Comparison of ENCODE assay signal across 28 mouse cellular contexts in the genomic region with DNA sequence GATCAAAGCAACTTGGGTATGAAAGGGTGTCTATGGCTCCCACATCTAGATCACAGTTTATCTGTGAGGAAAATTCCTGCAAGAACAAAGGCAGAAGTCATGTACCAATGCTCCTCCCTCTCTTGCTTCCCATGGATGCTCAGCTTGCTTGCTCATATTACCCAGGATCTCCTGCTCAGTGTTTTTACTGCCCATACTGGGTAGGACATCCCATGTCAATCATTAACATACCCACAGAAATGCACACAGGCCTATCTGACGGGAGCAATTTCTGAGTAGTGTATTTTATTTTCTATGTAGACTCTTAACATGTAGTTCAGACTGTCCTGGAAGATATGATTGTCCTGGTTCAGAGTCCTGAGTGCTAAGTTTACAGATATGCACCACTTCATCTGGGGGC. TPM values are rescaled to one million over a fixed set of nuclear protein-coding genes. Genes with fewer than 3 reads are reported as not detected.
"Had no signal": no experiment of that assay in that cellular context is flagged by ENCODE, and none has a peak within 500 bp of the region (broad histone marks: within the 10 kb centered on the region; RNA-seq: fewer than 3 reads in every experiment).

No protein-coding gene starts in this region.

RNA-seq across cellular contexts. Expression of a gene that starts 14.1 kb away (rescaled TPM):
- polyA plus RNA-seq: limb, embryonic 10.5 days; limb, embryonic 11.5 days; limb, embryonic 13.5 days; limb, embryonic 14.5 days; limb, embryonic 15.5 days; liver, adult 2 months; liver, embryonic 11.5 days; liver, embryonic 12.5 days; liver, embryonic 13.5 days; liver, embryonic 14.5 days; lung, adult 2 months; lung, embryonic 14.5 days; lung, embryonic 15.5 days; lung, embryonic 16.5 days; lung, postnatal 0 days; macrophage; midbrain, embryonic 10.5 days; midbrain, embryonic 11.5 days; midbrain, embryonic 12.5 days; midbrain, embryonic 14.5 days; midbrain, embryonic 16.5 days; midbrain, postnatal 0 days; myocyte; neural tube, embryonic 11.5 days; neural tube, embryonic 12.5 days had no signal

RNA-seq across cellular contexts. Expression of a gene that starts 39.3 kb away (rescaled TPM):
- polyA plus RNA-seq: limb, embryonic 10.5 days; limb, embryonic 11.5 days; limb, embryonic 12.5 days; limb, embryonic 13.5 days; limb, embryonic 14.5 days; limb, embryonic 15.5 days; liver, adult 2 months; lung, adult 2 months; lung, embryonic 14.5 days; lung, embryonic 16.5 days; lung, postnatal 0 days; macrophage; midbrain, embryonic 10.5 days; midbrain, embryonic 11.5 days; midbrain, embryonic 12.5 days; midbrain, embryonic 13.5 days; midbrain, embryonic 14.5 days; midbrain, embryonic 15.5 days; midbrain, embryonic 16.5 days; midbrain, postnatal 0 days; myocyte; neural tube, embryonic 11.5 days; neural tube, embryonic 12.5 days had no signal
